Mouse (Mus musculus): Measurements from ENCODE around the gene Ifit2.
"Not testable (repeated sequence)": the region's sequence is repeated elsewhere in the genome, so short reads cannot be mapped to it uniquely, and the experiment has no call there.

DNA sequence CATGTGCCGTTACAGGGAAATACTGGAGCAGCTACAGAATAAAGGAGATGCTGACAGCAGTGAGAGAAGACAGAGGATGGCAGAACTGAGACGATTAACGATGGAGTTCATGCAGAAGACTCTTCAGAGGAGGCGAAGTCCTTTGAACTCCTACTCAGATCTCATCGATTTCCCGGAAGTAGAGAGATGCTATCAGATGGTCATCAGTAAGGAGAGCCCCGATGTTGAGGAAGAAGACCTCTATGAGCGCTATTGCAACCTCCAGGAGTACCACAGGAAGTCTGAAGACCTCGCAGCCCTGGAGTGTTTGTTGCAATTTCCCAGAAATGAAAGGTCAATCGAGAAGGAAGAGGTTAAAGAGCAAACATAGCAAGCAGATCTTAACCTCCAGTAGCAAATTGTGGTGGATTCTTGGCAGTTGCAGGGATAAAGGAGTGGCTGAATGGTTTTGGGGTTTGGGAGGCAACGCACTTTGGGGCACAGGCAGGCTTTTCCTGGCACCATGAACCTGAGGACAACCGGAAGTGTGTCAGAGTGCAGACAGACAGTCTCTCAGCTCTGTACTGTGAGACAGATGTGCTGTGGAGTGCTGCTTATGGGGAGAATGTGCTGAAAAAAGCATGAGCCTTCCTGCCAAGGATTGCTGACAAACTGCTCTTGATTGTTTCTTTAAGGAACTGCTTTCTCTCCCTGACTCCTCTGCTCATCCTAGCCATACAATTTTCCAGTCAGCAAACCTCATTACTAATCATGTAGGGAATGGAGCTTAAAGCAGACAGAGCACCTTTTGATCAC lies 37.6 kb downstream of the Ifit2 start:
- not testable (repeated sequence) for TF ChIP-seq CTCF (IDR thresholded peaks at IDR 0.05; ENCODE audit: low read depth); EP300 (optimal IDR thresholded peaks at IDR 0.05)

Data from stomach, postnatal 0 days (tissue).